Mouse (Mus musculus): ENCODE measurements at regions not wholly inside any gene's neighbourhood (a gene's known extent, or its start where the extent isn't known, plus 50 kb on each side); places are given as distances from the start of the nearest gene placed in this dataset.

- ChIA-PET POLR2A (no interaction called here), CTCF (no interaction called here)
Measured at GRCm38 (mm10) chr4:64595014-64595599, 528.9 kb upstream of the Pappa start.

GRCm38 (mm10) chr4:64598465-64598864 lies 525.5 kb upstream of the Pappa start:
- ChIA-PET POLR2A (no interaction called here), CTCF (no interaction called here)

GRCm38 (mm10) chr4:64599222-64599621 lies 524.8 kb upstream of the Pappa start:
- CTCF ChIA-PET = no interaction called here
- POLR2A ChIA-PET = no interaction called here

GRCm38 (mm10) chr4:64622771-64623170 lies 501.2 kb upstream of the Pappa start:
- ChIA-PET CTCF (no interaction called here), POLR2A (no interaction called here)

- CTCF ChIA-PET = no interaction called here
- POLR2A ChIA-PET = no interaction called here
Measured at GRCm38 (mm10) chr4:64632189-64632588, 491.8 kb upstream of the Pappa start.

GRCm38 (mm10) chr4:64635256-64635962 lies 488.6 kb upstream of the Pappa start:
- POLR2A ChIA-PET = no interaction called here
- CTCF ChIA-PET = no interaction called here

GRCm38 (mm10) chr4:64640056-64640455 lies 483.9 kb upstream of the Pappa start:
- CTCF ChIA-PET = no interaction called here

GRCm38 (mm10) chr4:64640976-64641375 lies 483.0 kb upstream of the Pappa start:
- CTCF ChIA-PET = no interaction called here
- POLR2A ChIA-PET = no interaction called here

More at GRCm38 (mm10) chr4:64640056-64640455, 483.9 kb upstream of the Pappa start:
- POLR2A ChIA-PET = no interaction called here

- ChIA-PET POLR2A (no interaction called here), CTCF (no interaction called here)
Measured at GRCm38 (mm10) chr4:64645141-64645540, 478.8 kb upstream of the Pappa start.

- ChIA-PET POLR2A (no interaction called here), CTCF (no interaction called here)
Measured at GRCm38 (mm10) chr4:64654157-64654556, 469.8 kb upstream of the Pappa start.

- POLR2A ChIA-PET = no interaction called here
- CTCF ChIA-PET = no interaction called here
Measured at GRCm38 (mm10) chr4:64655534-64655933, 468.4 kb upstream of the Pappa start.

- CTCF ChIA-PET = no interaction called here
- POLR2A ChIA-PET = no interaction called here
Measured at GRCm38 (mm10) chr4:64663722-64664121, 460.3 kb upstream of the Pappa start.

- ChIA-PET POLR2A (no interaction called here), CTCF (no interaction called here)
Measured at GRCm38 (mm10) chr4:64667998-64668397, 456.0 kb upstream of the Pappa start.

GRCm38 (mm10) chr4:64669722-64670121 lies 454.3 kb upstream of the Pappa start:
- ChIA-PET CTCF (no interaction called here), POLR2A (no interaction called here)

- ChIA-PET CTCF (no interaction called here), POLR2A (no interaction called here)
Measured at GRCm38 (mm10) chr4:64676438-64676837, 447.5 kb upstream of the Pappa start.

- CTCF ChIA-PET = no interaction called here
- POLR2A ChIA-PET = no interaction called here
Measured at GRCm38 (mm10) chr4:64676881-64677280, 447.1 kb upstream of the Pappa start.

- ChIA-PET CTCF (no interaction called here), POLR2A (no interaction called here)
Measured at GRCm38 (mm10) chr4:64684654-64685053, 439.3 kb upstream of the Pappa start.

GRCm38 (mm10) chr4:64696134-64696533 lies 427.8 kb upstream of the Pappa start:
- ChIA-PET CTCF (no interaction called here), POLR2A (no interaction called here)

GRCm38 (mm10) chr4:64723296-64723695 lies 400.7 kb upstream of the Pappa start:
- ChIA-PET CTCF (no interaction called here), POLR2A (no interaction called here)

- ChIA-PET CTCF (no interaction called here), POLR2A (no interaction called here)
Measured at GRCm38 (mm10) chr4:64724851-64725250, 399.1 kb upstream of the Pappa start.

GRCm38 (mm10) chr4:64755986-64756385 lies 368.0 kb upstream of the Pappa start:
- ChIA-PET POLR2A (no interaction called here), CTCF (no interaction called here)

GRCm38 (mm10) chr4:64768610-64769009 lies 355.4 kb upstream of the Pappa start:
- POLR2A ChIA-PET = no interaction called here
- CTCF ChIA-PET = no interaction called here

Data from embryonic stem cell, embryonic (primary cell).